Mouse (Mus musculus) limb, embryonic 14.5 days (tissue): ENCODE data around the gene Syk. TPM values are rescaled to one million over a fixed set of nuclear protein-coding genes. Genes with fewer than 3 reads are reported as not detected.

Experiments
- ATAC-seq: fragments of 200-750 bp; cut with Nextera tagmentation; 2 replicates; pipeline ENCODE4 v1.8.0; 2017; ENCODE audit warnings: low read depth, moderate number of reproducible peaks, moderate TSS enrichment; ENCODE audit not compliant: low FRiP score
- DNase-seq: peaks from one replicate; pipeline ENCODE4 v3.0.0-alpha.2; 2015; ENCODE audit warnings: low spot score
- H3K27ac ChIP-seq: fragments of 300-500 bp; sonication (generic); replicated peaks from 2 replicates; pipeline ENCODE4 v1.5.1; 2014; ENCODE audit warnings: low read depth, mild to moderate bottlenecking, low read length, moderate library complexity, mixed read lengths
- H3K27me3 ChIP-seq: fragments of 300-500 bp; sonication (generic); 2 replicates; pipeline ENCODE4 v1.6.1; 2014; ENCODE audit warnings: low read length, mixed read lengths; ENCODE audit not compliant: control insufficient read depth, insufficient read depth
- H3K36me3 ChIP-seq: fragments of 300-500 bp; sonication (generic); 2 replicates; pipeline ENCODE4 v1.6.1; 2014; ENCODE audit warnings: mild to moderate bottlenecking, low read length, moderate library complexity, mixed read lengths; ENCODE audit not compliant: control insufficient read depth, insufficient read depth
- H3K4me1 ChIP-seq: fragments of 300-500 bp; sonication (generic); 2 replicates; pipeline ENCODE4 v1.6.1; 2014; ENCODE audit warnings: antibody characterized with exemption, low read length, mixed read lengths; ENCODE audit not compliant: control insufficient read depth, insufficient read depth
- H3K4me2 ChIP-seq: fragments of 300-500 bp; sonication (generic); replicated peaks from 2 replicates; pipeline ENCODE4 v1.6.1; 2014; ENCODE audit warnings: low read depth, mild to moderate bottlenecking, low read length, moderate library complexity; ENCODE audit not compliant: severe bottlenecking
- H3K4me3 ChIP-seq: fragments of 300-500 bp; sonication (generic); replicated peaks from 2 replicates; pipeline ENCODE4 v1.5.1; 2014; ENCODE audit warnings: low read length
- H3K9ac ChIP-seq: fragments of 300-500 bp; sonication (generic); 2 replicates; pipeline ENCODE4 v1.6.1; 2014; ENCODE audit warnings: mild to moderate bottlenecking, low read depth, low read length, moderate library complexity; ENCODE audit not compliant: severe bottlenecking
- H3K9me3 ChIP-seq: fragments of 300-500 bp; sonication (generic); 2 replicates; pipeline ENCODE4 v1.6.1; 2016; ENCODE audit warnings: low read length; ENCODE audit not compliant: control insufficient read depth
- POLR2A ChIP-seq: fragments of 200-500 bp; IDR thresholded peaks from 2 replicates; pipeline ENCODE4 v1.8.0; 2012; ENCODE audit warnings: inconsistent platforms, mild to moderate bottlenecking, moderate library complexity, borderline replicate concordance; ENCODE audit not compliant: insufficient read depth, insufficient read length; ENCODE audit errors: extremely low read depth
- WGBS: fragments of 180-500 bp; shearing (Covaris S2); extraction: QIAGEN DNeasy Blood & Tissue Kit; methylation state at CpG from one replicate; pipeline ENCODE4 v1.1.7; 2014; 5-methylcytosine and 5-hydroxymethylcytosine counted together
- polyA plus RNA-seq, 2 experiments: library from polyadenylated mRNA; depleted of rRNA in 1 of 2; stranded (reverse) in 1 of 2; unstranded in 1 of 2; fragments of >200 nt; fragmentation: Nextera tagmentation in 1 of 2; extraction: Ambion mirVana in 1 of 2; gene quantifications; 2 replicates each; pipeline versions ENCODE4 v1.2.1 to v1.2.3; 2012 to 2014

The Syk gene
- polyA plus RNA-seq, 2 experiments = 3.3 to 3.5 TPM

- ATAC-seq (no peak), DNase-seq (no peak)
- H3K9me3 ChIP-seq = no peaks in the 10 kb centered on the region
- H3K4me2 ChIP-seq = no peak overlapping the region
- no peaks in the 10 kb centered on the region for H3K27me3 ChIP-seq
- no peak overlapping the region for H3K27ac ChIP-seq
- H3K4me3 ChIP-seq = no peak overlapping the region
- no peak overlapping the region for H3K9ac ChIP-seq
- no peak for TF ChIP-seq POLR2A
- WGBS = 63% methylated on average over 11 of the region's 11 CpGs
- H3K4me1 ChIP-seq = 0 out of 2 replicates have a peak, but pooled peaks cover 2% of the 10 kb centered on the region
- H3K36me3 ChIP-seq = no peaks in the 10 kb centered on the region
These were observed 65.2 kb downstream of the Syk start for GRCm38 (mm10) chr13:52647996-52648712.

GRCm38 (mm10) chr13:52649791-52650418 lies 66.9 kb downstream of the Syk start:
- Histone ChIP-seq H3K36me3 (no peaks in the 10 kb centered on the region), H3K4me1 (0 out of 2 replicates have a peak, but pooled peaks cover 2% of the 10 kb centered on the region), H3K27me3 (no peaks in the 10 kb centered on the region), H3K9ac (no peak overlapping the region), H3K9me3 (no peaks in the 10 kb centered on the region), H3K4me3 (no peak overlapping the region), H3K27ac (no peak overlapping the region), H3K4me2 (no peak overlapping the region)
- DNase-seq (no peak), ATAC-seq (no peak)
- 90% methylated on average over 6 of the region's 6 CpGs for WGBS
- TF ChIP-seq POLR2A = no peak

GRCm38 (mm10) chr13:52651383-52652252 lies 68.6 kb downstream of the Syk start:
- 22% methylated on average over 11 of the region's 12 CpGs for WGBS
- H3K36me3 ChIP-seq = no peaks in the 10 kb centered on the region
- H3K9ac ChIP-seq = no peak overlapping the region
- TF ChIP-seq POLR2A = no peak
- ATAC-seq = peak; percentile 59
- no peaks in the 10 kb centered on the region for H3K27me3 ChIP-seq
- H3K4me1 ChIP-seq = 0 out of 2 replicates have a peak, but pooled peaks cover 2% of the 10 kb centered on the region
- H3K27ac ChIP-seq = no peak overlapping the region
- no peak overlapping the region for H3K4me3 ChIP-seq
- no peaks in the 10 kb centered on the region for H3K9me3 ChIP-seq
- peak; percentile 84 for DNase-seq
- H3K4me2 ChIP-seq = peak overlapping the region; percentile 31

- no peak overlapping the region for H3K4me2 ChIP-seq
- no peaks in the 10 kb centered on the region for H3K27me3 ChIP-seq
- WGBS = 48% methylated on average over 8 of the region's 8 CpGs
- no peak for DNase-seq
- ATAC-seq = 0 out of 2 replicates have a peak, but pooled peaks have one; percentile 16
- H3K9ac ChIP-seq = no peak overlapping the region
- H3K27ac ChIP-seq = no peak overlapping the region
- H3K4me3 ChIP-seq = no peak overlapping the region
- H3K4me1 ChIP-seq = 0 out of 2 replicates have a peak, but pooled peaks cover 2% of the 10 kb centered on the region
- TF ChIP-seq POLR2A = no peak
- no peaks in the 10 kb centered on the region for H3K9me3 ChIP-seq
- H3K36me3 ChIP-seq = no peaks in the 10 kb centered on the region
These were observed 69.3 kb downstream of the Syk start for GRCm38 (mm10) chr13:52652253-52652628.
